8 mouse cellular contexts compared by ENCODE assay signal in the genomic region with DNA sequence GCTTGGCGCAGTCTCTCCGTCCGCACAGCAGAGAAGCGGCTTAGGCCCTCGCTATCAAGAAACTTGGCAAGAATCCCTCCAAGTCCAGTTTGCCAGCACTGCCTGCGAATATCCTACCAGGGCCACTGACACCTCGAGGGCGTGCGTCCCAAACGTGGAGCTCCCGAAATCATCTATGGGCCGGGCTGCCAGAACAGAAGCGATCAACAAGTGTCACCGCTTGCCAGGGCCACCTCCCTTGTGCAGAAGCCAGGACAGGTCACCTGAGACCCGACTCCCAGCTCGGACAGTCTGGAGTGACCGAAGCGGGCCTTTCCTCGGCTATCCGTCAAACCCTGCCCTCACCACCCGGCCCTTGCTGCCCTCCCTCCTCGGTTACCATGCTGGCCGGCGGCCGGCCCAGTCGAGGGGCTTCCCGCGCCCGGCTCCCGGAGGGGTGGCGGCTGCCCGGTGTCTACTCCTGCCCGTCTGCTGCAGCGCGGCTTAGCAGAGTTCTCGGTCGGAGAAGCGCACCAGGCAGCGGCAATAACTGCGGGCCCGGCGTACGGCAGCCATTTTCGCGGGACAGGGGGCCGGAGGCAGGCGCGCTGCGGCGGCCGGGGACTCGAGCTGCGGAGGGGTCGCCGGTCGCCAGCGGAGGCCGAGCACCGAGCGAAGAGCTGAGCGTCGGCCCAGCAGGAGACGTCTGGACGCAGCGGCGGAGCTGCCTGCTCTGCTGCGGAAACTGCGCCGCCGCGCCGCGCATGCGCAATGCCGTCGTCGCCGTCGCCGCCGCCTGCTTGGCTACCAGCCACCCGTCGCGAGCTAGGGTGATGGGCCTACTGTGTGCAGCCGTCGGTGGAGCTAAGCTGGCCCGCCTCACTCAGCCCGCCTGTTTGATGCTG. TPM values are rescaled to one million over a fixed set of nuclear protein-coding genes. Genes with fewer than 3 reads are reported as not detected.
DNase-seq lines count a peak whose midpoint lies in the region; ATAC-seq and TF ChIP-seq lines count a peak whose summit lies in the region.

No protein-coding gene starts in this region.

- peak overlapping the region; percentile 99 for H3K27ac ChIP-seq in MEL (ENCODE audit: control insufficient read depth, low read depth, low read length)
- H3K27ac ChIP-seq in forebrain, embryonic 16.5 days (ENCODE audit: low read length): peak overlapping the region; percentile 90
- peak overlapping the region; percentile 93 for H3K27ac ChIP-seq in lung, postnatal 0 days (ENCODE audit: low read length)

- 0 out of 4 replicates have a peak, but pooled peaks of 1 of the 2 experiments have one; percentile 6 for TF ChIP-seq EP300 in MEL (IDR thresholded peaks at IDR 0.05; ENCODE audit: low read depth in 1 of 2, low read length in 2 of 2)
- TF ChIP-seq EP300 in lung, postnatal 0 days (IDR thresholded peaks at IDR 0.05): no peak

- H3K4me1 ChIP-seq in MEL (ENCODE audit: control insufficient read depth in 1 of 2, insufficient read depth in 2 of 2, low read length in 2 of 2): peaks cover 12 to 42% of the 10 kb centered on the region in 2 experiments
- H3K4me1 ChIP-seq in forebrain, embryonic 16.5 days (replicated peaks; ENCODE audit: control insufficient read depth, insufficient read depth, low read length): peaks cover 12% of the 10 kb centered on the region
- peaks cover 14% of the 10 kb centered on the region; the same call in 1 of the 2 replicates for H3K4me1 ChIP-seq in lung, postnatal 0 days (ENCODE audit: insufficient read depth, low read depth, low read length)

- TF ChIP-seq RAD21 in MEL (IDR thresholded peaks at IDR 0.05; ENCODE audit: low read depth, low read length): no peak

- WGBS in forebrain, embryonic 16.5 days: under 1% methylated on average over 81 of the region's 88 CpGs
- WGBS in lung, postnatal 0 days: under 1% methylated on average over 81 of the region's 88 CpGs

- peaks cover 27% of the 10 kb centered on the region for H3K79me2 ChIP-seq in MEL (ENCODE audit: control insufficient read depth, insufficient read depth, low read length, poor library complexity)

- H3K36me3 ChIP-seq in MEL (ENCODE audit: control insufficient read depth in 1 of 2, insufficient read depth in 2 of 2, low read length in 2 of 2): peaks cover 0 to 48% of the 10 kb centered on the region in 2 experiments; a peak in 3 of 4 replicates
- H3K36me3 ChIP-seq in forebrain, embryonic 16.5 days (ENCODE audit: control insufficient read depth, insufficient read depth): no peaks in the 10 kb centered on the region
- H3K36me3 ChIP-seq in lung, postnatal 0 days (ENCODE audit: insufficient read depth, low read length): no peaks in the 10 kb centered on the region

- peak overlapping the region; percentile 94 for H3K4me2 ChIP-seq in forebrain, embryonic 16.5 days (ENCODE audit: low read length)
- peak overlapping the region; percentile 85 for H3K4me2 ChIP-seq in lung, postnatal 0 days (replicated peaks; ENCODE audit: low read depth, low read length)

- no peaks in the 10 kb centered on the region for H3K27me3 ChIP-seq in MEL (ENCODE audit: control insufficient read depth in 1 of 2, insufficient read depth in 2 of 2, low read length in 2 of 2)
- H3K27me3 ChIP-seq in forebrain, embryonic 16.5 days (replicated peaks; ENCODE audit: control insufficient read depth, insufficient read depth, low read length): no peaks in the 10 kb centered on the region
- no peaks in the 10 kb centered on the region for H3K27me3 ChIP-seq in lung, postnatal 0 days (replicated peaks; ENCODE audit: insufficient read depth, low read length)

- peak; percentile 79 for ATAC-seq in forebrain, embryonic 16.5 days
- peak; percentile 79 for ATAC-seq in lung, postnatal 0 days

- H3K9me3 ChIP-seq in MEL (replicated peaks; ENCODE audit: insufficient read depth, low read length): no peaks in the 10 kb centered on the region
- no peaks in the 10 kb centered on the region for H3K9me3 ChIP-seq in forebrain, embryonic 16.5 days (ENCODE audit: control insufficient read depth, low read length)
- no peaks in the 10 kb centered on the region for H3K9me3 ChIP-seq in lung, postnatal 0 days (ENCODE audit: low read length)

- H3K4me3 ChIP-seq in MEL (ENCODE audit: control insufficient read depth in 1 of 2, insufficient read depth in 1 of 2, low read depth in 2 of 2, low read length in 2 of 2): peak overlapping the region; percentile 70 to 86
- H3K4me3 ChIP-seq in forebrain, embryonic 16.5 days (replicated peaks; ENCODE audit: low read length): peak overlapping the region; percentile 56
- peak overlapping the region; percentile 81 for H3K4me3 ChIP-seq in lung, postnatal 0 days (ENCODE audit: low read depth, low read length)

- no peak for TF ChIP-seq CTCF in MEL (IDR thresholded peaks at IDR 0.05 in 2 of 3, conservative IDR thresholded peaks at IDR 0.05 in 1 of 3; ENCODE audit: control insufficient read depth in 1 of 3, insufficient read depth in 1 of 3, low read depth in 2 of 3, low read length in 3 of 3, poor library complexity in 1 of 3, severe bottlenecking in 1 of 3)
- no peak for TF ChIP-seq CTCF in lung, postnatal 0 days (IDR thresholded peaks at IDR 0.05)

- peak; percentile 90 for DNase-seq in MEL (ENCODE audit: low read depth, low spot score)
- peak; percentile 76 to 90 for DNase-seq in cerebellum, adult 18-20 months
- DNase-seq in heart, postnatal 36 days: peak; percentile 87 to 90
- peak; percentile 82 to 88 for DNase-seq in layer of hippocampus, postnatal 10 days (ENCODE audit: low spot score in 2 of 2)
- DNase-seq in lung, postnatal 0 days (ENCODE audit: low spot score): peak; percentile 90
- peak; percentile 66 for DNase-seq in ovary, postnatal 10 days (ENCODE audit: low spot score)
- peak; percentile 89 for DNase-seq in thymus, postnatal 0 days (ENCODE audit: low spot score)

- peak overlapping the region; percentile 98 for H3K9ac ChIP-seq in MEL (ENCODE audit: control insufficient read depth, low read depth, low read length, poor library complexity, severe bottlenecking)
- H3K9ac ChIP-seq in forebrain, embryonic 16.5 days (replicated peaks; ENCODE audit: low read depth, low read length): peak overlapping the region; percentile 92
- H3K9ac ChIP-seq in lung, postnatal 0 days (replicated peaks; ENCODE audit: low read depth): peak overlapping the region; percentile 84

- peak; percentile 80 to 88; a peak in 3 of 4 replicates for TF ChIP-seq POLR2A in MEL (IDR thresholded peaks at IDR 0.05; ENCODE audit: control insufficient read depth in 1 of 2, insufficient read depth in 1 of 2, low read depth in 1 of 2, low read length in 2 of 2, poor library complexity in 1 of 2)

- intact Hi-C loops in heart, postnatal 36 days (cut with DNase I): no loop called here

TF ChIP-seq in MEL, 35 proteins besides CTCF, POLR2A, EP300 and RAD21 (continues in another document):
- peak; percentile 40; the same call in 1 of the 2 replicates for TF ChIP-seq MAX (IDR thresholded peaks at IDR 0.05; ENCODE audit: low read length)
- TF ChIP-seq RCOR1 (IDR thresholded peaks at IDR 0.05; ENCODE audit: low read depth, low read length): 0 out of 2 replicates have a peak, but pooled peaks have one; percentile 27
- no peak for TF ChIP-seq USF2 (IDR thresholded peaks at IDR 0.05; ENCODE audit: borderline replicate concordance in 1 of 2, insufficient read depth in 1 of 2, low read depth in 1 of 2, low read length in 2 of 2)
- 0 out of 2 replicates have a peak, but pooled peaks have one; percentile 18 for TF ChIP-seq CHD1 (IDR thresholded peaks at IDR 0.05; ENCODE audit: low read depth, low read length)
- TF ChIP-seq ZMIZ1 (IDR thresholded peaks at IDR 0.05; ENCODE audit: low read depth, low read length): peak; percentile 89
- TF ChIP-seq CHD2 (IDR thresholded peaks at IDR 0.05; ENCODE audit: low read length): no peak
- TF ChIP-seq ZNF384 (IDR thresholded peaks at IDR 0.05; ENCODE audit: low read depth, low read length): no peak
- no peak for TF ChIP-seq E2F4 (IDR thresholded peaks at IDR 0.05; ENCODE audit: borderline replicate concordance, low read depth, low read length)
- TF ChIP-seq USF1 (IDR thresholded peaks at IDR 0.05; ENCODE audit: low read depth, low read length): no peak
- TF ChIP-seq POLR2AphosphoS5 (IDR thresholded peaks at IDR 0.05; ENCODE audit: borderline replicate concordance, low read depth, low read length): no peak; the same call in none of the 2 replicates
- 0 out of 2 replicates have a peak, but pooled peaks have one; percentile 82 for TF ChIP-seq UBTF (IDR thresholded peaks at IDR 0.05; ENCODE audit: borderline replicate concordance, insufficient read depth, low read depth, low read length)

RNA-seq across cellular contexts. Expression of gene Fbxo9, which starts 0.7 kb away (rescaled TPM):
- 47.0 and 56.0 TPM in 2 replicates for total RNA-seq in MEL (2012; rRNA removed)
- polyA plus RNA-seq in MEL (2012; ENCODE audit: insufficient read depth in 1 of 2, insufficient read length in 2 of 2, low read depth in 1 of 2, low replicate concordance in 2 of 2, missing spikeins in 1 of 2): 100 to 1,000 TPM in 1 of 2 experiments, 10 to 100 TPM in 1; 47.0 to 402 TPM
- polyA plus RNA-seq in forebrain, embryonic 16.5 days (2015; fragmentation: Nextera tagmentation; extraction: Ambion mirVana): 56.9 and 60.2 TPM in 2 replicates
- total RNA-seq in heart, postnatal 36 days (2021): 10 to 100 TPM; 49.9 to 52.5 TPM
- 100 to 1,000 TPM; 105 to 115 TPM for total RNA-seq in layer of hippocampus, postnatal 10 days (2021)
- polyA plus RNA-seq in lung, postnatal 0 days (2015; fragmentation: Nextera tagmentation; extraction: Ambion mirVana): 55.1 and 59.9 TPM in 2 replicates
- polyA plus RNA-seq in thymus, postnatal 0 days (2015; fragmentation: Nextera tagmentation; extraction: Ambion mirVana): 53.8 and 60.6 TPM in 2 replicates

RNA-seq across cellular contexts. Expression of gene Ick, which starts 0.8 kb away (rescaled TPM):
- total RNA-seq in MEL (2012; rRNA removed): 6.1 and 6.5 TPM in 2 replicates
- polyA plus RNA-seq in MEL (2012; ENCODE audit: insufficient read depth in 1 of 2, insufficient read length in 2 of 2, low read depth in 1 of 2, low replicate concordance in 2 of 2, missing spikeins in 1 of 2): 10 to 100 TPM in 1 of 2 experiments, not detected in 1; 16.1 TPM
- polyA plus RNA-seq in forebrain, embryonic 16.5 days (2015; fragmentation: Nextera tagmentation; extraction: Ambion mirVana): 39.4 and 40.4 TPM in 2 replicates
- total RNA-seq in heart, postnatal 36 days (2021): 10 to 100 TPM; 13.7 to 15.3 TPM
- total RNA-seq in layer of hippocampus, postnatal 10 days (2021): 10 to 100 TPM; 29.7 to 35.4 TPM
- polyA plus RNA-seq in lung, postnatal 0 days (2015; fragmentation: Nextera tagmentation; extraction: Ambion mirVana): 19.3 and 23.0 TPM in 2 replicates
- polyA plus RNA-seq in thymus, postnatal 0 days (2015; fragmentation: Nextera tagmentation; extraction: Ambion mirVana): 14.7 and 14.9 TPM in 2 replicates

RNA-seq across cellular contexts. Expression of gene Gcm1, which starts 56.4 kb away (rescaled TPM):
- total RNA-seq in MEL (2012; rRNA removed): not detected in 2 replicates
- polyA plus RNA-seq in MEL (2012; ENCODE audit: insufficient read depth in 1 of 2, insufficient read length in 2 of 2, low read depth in 1 of 2, low replicate concordance in 2 of 2, missing spikeins in 1 of 2): not detected
- not detected in 2 replicates for polyA plus RNA-seq in forebrain, embryonic 16.5 days (2015; fragmentation: Nextera tagmentation; extraction: Ambion mirVana)
- total RNA-seq in heart, postnatal 36 days (2021): not detected
- total RNA-seq in layer of hippocampus, postnatal 10 days (2021): not detected
- polyA plus RNA-seq in lung, postnatal 0 days (2015; fragmentation: Nextera tagmentation; extraction: Ambion mirVana): 0.14 TPM in 2 replicates
- polyA plus RNA-seq in thymus, postnatal 0 days (2015; fragmentation: Nextera tagmentation; extraction: Ambion mirVana): 0.13 and 0.25 TPM in 2 replicates

Comparison
In these comparisons a context has a peak if more than half of its experiments do, and no peak if none do; other contexts are left out.
1. Peak in every context shown above with its lines: DNase-seq, ATAC-seq, H3K4me3 ChIP-seq and H3K27ac ChIP-seq.